Mouse (Mus musculus) kidney, embryonic 15.5 days (tissue): ENCODE measurements at regions not wholly inside any gene's neighbourhood (a gene's known extent, or its start where the extent isn't known, plus 50 kb on each side); places are given as distances from the start of the nearest gene placed in this dataset.

Experiments used
- ATAC-seq: fragments of 200-750 bp; cut with Nextera tagmentation; replicated peaks from 2 replicates; pipeline ENCODE4 v1.8.0; 2017; ENCODE audit warnings: moderate TSS enrichment; ENCODE audit not compliant: low FRiP score
- H3K27ac ChIP-seq: fragments of 300-500 bp; sonication (generic); 2 replicates; pipeline ENCODE4 v1.5.1; 2015; ENCODE audit warnings: mild to moderate bottlenecking, inconsistent platforms
- H3K27me3 ChIP-seq: fragments of 300-500 bp; sonication (generic); 2 replicates; pipeline ENCODE4 v1.6.1; 2015; ENCODE audit warnings: inconsistent platforms
- H3K36me3 ChIP-seq: fragments of 300-500 bp; sonication (generic); 2 replicates; pipeline ENCODE4 v1.6.1; 2015; ENCODE audit warnings: inconsistent platforms
- H3K4me1 ChIP-seq: fragments of 300-500 bp; sonication (generic); 2 replicates; pipeline ENCODE4 v1.6.1; 2015; ENCODE audit warnings: inconsistent platforms
- H3K4me2 ChIP-seq: fragments of 300-500 bp; sonication (generic); 2 replicates; pipeline ENCODE4 v1.6.1; 2015; ENCODE audit warnings: moderate library complexity, mild to moderate bottlenecking, inconsistent platforms
- H3K4me3 ChIP-seq: fragments of 300-500 bp; sonication (generic); replicated peaks from 2 replicates; pipeline ENCODE4 v1.5.1; 2015; ENCODE audit warnings: mild to moderate bottlenecking, inconsistent platforms
- H3K9ac ChIP-seq: fragments of 300-500 bp; sonication (generic); 2 replicates; pipeline ENCODE4 v1.6.1; 2015; ENCODE audit warnings: mild to moderate bottlenecking, inconsistent platforms
- H3K9me3 ChIP-seq: fragments of 300-500 bp; sonication (generic); replicated peaks from 2 replicates; pipeline ENCODE4 v1.6.1; 2016; ENCODE audit warnings: inconsistent platforms
- WGBS: fragments of 180-500 bp; shearing (Covaris S2); methylation state at CpG from one replicate; pipeline ENCODE4 v1.1.7; 2015; ENCODE audit warnings: mixed read lengths; 5-methylcytosine and 5-hydroxymethylcytosine counted together

GRCm38 (mm10) chr5:107035376-107035775, 71.3 kb downstream of the Cdc7 start:
- 32% methylated on average over 4 of the region's 4 CpGs for WGBS
- ATAC-seq = no peak
- no peak overlapping the region for H3K4me2 ChIP-seq
- no peaks in the 10 kb centered on the region for H3K36me3 ChIP-seq
- H3K27me3 ChIP-seq = no peaks in the 10 kb centered on the region
- H3K4me3 ChIP-seq = no peak overlapping the region
- H3K4me1 ChIP-seq = peaks cover 16% of the 10 kb centered on the region
- H3K9me3 ChIP-seq = no peaks in the 10 kb centered on the region; the same call in 1 of the 2 replicates
- H3K9ac ChIP-seq = no peak overlapping the region
- H3K27ac ChIP-seq = no peak overlapping the region

- peak; percentile 52; the same call in 1 of the 2 replicates for ATAC-seq
- 25% methylated on average over 6 of the region's 6 CpGs for WGBS
- H3K4me2 ChIP-seq = no peak overlapping the region
- H3K36me3 ChIP-seq = no peaks in the 10 kb centered on the region
- no peaks in the 10 kb centered on the region for H3K27me3 ChIP-seq
- no peak overlapping the region for H3K4me3 ChIP-seq
- H3K9ac ChIP-seq = no peak overlapping the region
- no peaks in the 10 kb centered on the region; the same call in 1 of the 2 replicates for H3K9me3 ChIP-seq
- peaks cover 16% of the 10 kb centered on the region for H3K4me1 ChIP-seq
- H3K27ac ChIP-seq = no peak overlapping the region
Observed at GRCm38 (mm10) chr5:107035782-107036181, 71.7 kb downstream of the Cdc7 start.

- H3K27me3 ChIP-seq = no peaks in the 10 kb centered on the region
Observed at GRCm38 (mm10) chr5:107036475-107036874, 72.4 kb downstream of the Cdc7 start.

GRCm38 (mm10) chr5:107037087-107037486, 73.0 kb downstream of the Cdc7 start:
- WGBS = 77% methylated on average over 6 of the region's 6 CpGs
- no peak overlapping the region for H3K4me3 ChIP-seq

More at GRCm38 (mm10) chr5:107036475-107036874, 72.4 kb downstream of the Cdc7 start:
- H3K9ac ChIP-seq = no peak overlapping the region
- H3K4me1 ChIP-seq = peaks cover 16% of the 10 kb centered on the region
- no peak overlapping the region for H3K4me2 ChIP-seq
- H3K4me3 ChIP-seq = no peak overlapping the region
- H3K9me3 ChIP-seq = no peaks in the 10 kb centered on the region; the same call in 1 of the 2 replicates
- no peaks in the 10 kb centered on the region for H3K36me3 ChIP-seq
- WGBS = 76% methylated on average over 6 of the region's 6 CpGs
- 0 out of 2 replicates have a peak, but pooled peaks have one; percentile 56 for ATAC-seq
- H3K27ac ChIP-seq = no peak overlapping the region

GRCm38 (mm10) chr5:107039340-107039739, 75.2 kb downstream of the Cdc7 start:
- no peaks in the 10 kb centered on the region for H3K36me3 ChIP-seq
- H3K4me1 ChIP-seq = peaks cover 24% of the 10 kb centered on the region
- H3K27ac ChIP-seq = no peak overlapping the region
- no peaks in the 10 kb centered on the region for H3K27me3 ChIP-seq
- no peak overlapping the region for H3K4me3 ChIP-seq
- no peak for ATAC-seq
- H3K9ac ChIP-seq = no peak overlapping the region
- no peak overlapping the region for H3K4me2 ChIP-seq
- WGBS = 96% methylated on average over 8 of the region's 8 CpGs
- no peaks in the 10 kb centered on the region; the same call in 1 of the 2 replicates for H3K9me3 ChIP-seq

More at GRCm38 (mm10) chr5:107037087-107037486, 73.0 kb downstream of the Cdc7 start:
- Histone ChIP-seq H3K9ac (no peak overlapping the region), H3K4me2 (no peak overlapping the region), H3K4me1 (peaks cover 16% of the 10 kb centered on the region), H3K9me3 (no peaks in the 10 kb centered on the region; the same call in 1 of the 2 replicates), H3K36me3 (no peaks in the 10 kb centered on the region), H3K27ac (no peak overlapping the region), H3K27me3 (no peaks in the 10 kb centered on the region)
- ATAC-seq = no peak

- Histone ChIP-seq H3K4me2 (no peak overlapping the region), H3K4me3 (no peak overlapping the region), H3K4me1 (peaks cover 24% of the 10 kb centered on the region), H3K36me3 (no peaks in the 10 kb centered on the region), H3K9me3 (no peaks in the 10 kb centered on the region; the same call in 1 of the 2 replicates), H3K9ac (no peak overlapping the region), H3K27ac (no peak overlapping the region), H3K27me3 (no peaks in the 10 kb centered on the region)
- WGBS = 94% methylated on average over 6 of the region's 6 CpGs
- no peak for ATAC-seq
Observed at GRCm38 (mm10) chr5:107039956-107040355, 75.8 kb downstream of the Cdc7 start.

- H3K27me3 ChIP-seq = no peaks in the 10 kb centered on the region
- no peak overlapping the region for H3K4me3 ChIP-seq
- no peak overlapping the region for H3K27ac ChIP-seq
- no peaks in the 10 kb centered on the region; the same call in 1 of the 2 replicates for H3K9me3 ChIP-seq
- no peak for ATAC-seq
- H3K4me2 ChIP-seq = no peak overlapping the region
- no peaks in the 10 kb centered on the region for H3K36me3 ChIP-seq
- H3K4me1 ChIP-seq = peaks cover 19% of the 10 kb centered on the region
- WGBS = 68% methylated on average over 10 of the region's 10 CpGs
- H3K9ac ChIP-seq = no peak overlapping the region
Observed at GRCm38 (mm10) chr5:107040489-107040888, 76.4 kb downstream of the Cdc7 start.

- no peaks in the 10 kb centered on the region for H3K36me3 ChIP-seq
- no peak overlapping the region for H3K27ac ChIP-seq
- no peak overlapping the region for H3K4me2 ChIP-seq
- peaks cover 26% of the 10 kb centered on the region for H3K4me1 ChIP-seq
- H3K9me3 ChIP-seq = no peaks in the 10 kb centered on the region
- no peak overlapping the region for H3K9ac ChIP-seq
- no peak for ATAC-seq
- no peak overlapping the region for H3K4me3 ChIP-seq
- H3K27me3 ChIP-seq = no peaks in the 10 kb centered on the region
- WGBS = 70% methylated on average over 10 of the region's 10 CpGs
Observed at GRCm38 (mm10) chr5:107045163-107045562, 81.0 kb downstream of the Cdc7 start.

- Histone ChIP-seq H3K9ac (no peak overlapping the region), H3K4me3 (no peak overlapping the region), H3K36me3 (no peaks in the 10 kb centered on the region), H3K4me1 (peaks cover 33% of the 10 kb centered on the region), H3K4me2 (no peak overlapping the region), H3K27ac (peak overlapping the region; percentile 85), H3K27me3 (no peaks in the 10 kb centered on the region), H3K9me3 (no peaks in the 10 kb centered on the region)
- WGBS = 27% methylated on average over 4 of the region's 4 CpGs
- ATAC-seq = peak; percentile 49; the same call in 1 of the 2 replicates
Observed at GRCm38 (mm10) chr5:107046501-107046931, 82.4 kb downstream of the Cdc7 start.

- ATAC-seq = no peak
- no peaks in the 10 kb centered on the region for H3K36me3 ChIP-seq
- WGBS = 77% methylated on average over 5 of the region's 5 CpGs
- H3K9ac ChIP-seq = no peak overlapping the region
- peaks cover 31% of the 10 kb centered on the region for H3K4me1 ChIP-seq
- H3K4me2 ChIP-seq = no peak overlapping the region
- H3K27ac ChIP-seq = no peak overlapping the region; the same call in 1 of the 2 replicates
- no peaks in the 10 kb centered on the region for H3K27me3 ChIP-seq
- H3K9me3 ChIP-seq = no peaks in the 10 kb centered on the region
- H3K4me3 ChIP-seq = no peak overlapping the region
Observed at GRCm38 (mm10) chr5:107048607-107049006, 84.5 kb downstream of the Cdc7 start.

- no peaks in the 10 kb centered on the region for H3K27me3 ChIP-seq
- H3K4me1 ChIP-seq = peaks cover 35% of the 10 kb centered on the region
- 38% methylated on average over 3 of the region's 3 CpGs for WGBS
- H3K36me3 ChIP-seq = no peaks in the 10 kb centered on the region
- H3K27ac ChIP-seq = no peak overlapping the region
- no peak overlapping the region for H3K4me3 ChIP-seq
- no peak overlapping the region for H3K9ac ChIP-seq
- no peak overlapping the region for H3K4me2 ChIP-seq
- ATAC-seq = no peak
- H3K9me3 ChIP-seq = no peaks in the 10 kb centered on the region
Observed at GRCm38 (mm10) chr5:107050076-107050475, 86.0 kb downstream of the Cdc7 start.

- H3K27ac ChIP-seq = peak overlapping the region; percentile 33; the same call in 1 of the 2 replicates
- no peaks in the 10 kb centered on the region for H3K36me3 ChIP-seq
Observed at GRCm38 (mm10) chr5:107051868-107052267, 87.7 kb downstream of the Cdc7 start.

More at GRCm38 (mm10) chr5:107051868-107052267, 87.7 kb downstream of the Cdc7 start:
- 46% methylated on average over 10 of the region's 10 CpGs for WGBS
- ATAC-seq = 0 out of 2 replicates have a peak, but pooled peaks have one; percentile 20
- Histone ChIP-seq H3K9me3 (no peaks in the 10 kb centered on the region), H3K4me2 (no peak overlapping the region), H3K9ac (no peak overlapping the region), H3K27me3 (no peaks in the 10 kb centered on the region), H3K4me1 (peaks cover 32% of the 10 kb centered on the region), H3K4me3 (no peak overlapping the region)
